Mouse (Mus musculus) lung, postnatal 10 days (tissue): ENCODE results near the gene Tnrc6c.
"Not testable (repeated sequence)": the region's sequence is repeated elsewhere in the genome, so short reads cannot be mapped to it uniquely, and the experiment has no call there.

ENCODE experiments used
- DNase-seq: peaks from one replicate; pipeline ENCODE4 v3.0.0; 2021

The Tnrc6c gene

GRCm38 (mm10) chr11:117775540-117775939 is 121.5 kb downstream of the Tnrc6c start:
- DNase-seq, result no peak

DNA sequence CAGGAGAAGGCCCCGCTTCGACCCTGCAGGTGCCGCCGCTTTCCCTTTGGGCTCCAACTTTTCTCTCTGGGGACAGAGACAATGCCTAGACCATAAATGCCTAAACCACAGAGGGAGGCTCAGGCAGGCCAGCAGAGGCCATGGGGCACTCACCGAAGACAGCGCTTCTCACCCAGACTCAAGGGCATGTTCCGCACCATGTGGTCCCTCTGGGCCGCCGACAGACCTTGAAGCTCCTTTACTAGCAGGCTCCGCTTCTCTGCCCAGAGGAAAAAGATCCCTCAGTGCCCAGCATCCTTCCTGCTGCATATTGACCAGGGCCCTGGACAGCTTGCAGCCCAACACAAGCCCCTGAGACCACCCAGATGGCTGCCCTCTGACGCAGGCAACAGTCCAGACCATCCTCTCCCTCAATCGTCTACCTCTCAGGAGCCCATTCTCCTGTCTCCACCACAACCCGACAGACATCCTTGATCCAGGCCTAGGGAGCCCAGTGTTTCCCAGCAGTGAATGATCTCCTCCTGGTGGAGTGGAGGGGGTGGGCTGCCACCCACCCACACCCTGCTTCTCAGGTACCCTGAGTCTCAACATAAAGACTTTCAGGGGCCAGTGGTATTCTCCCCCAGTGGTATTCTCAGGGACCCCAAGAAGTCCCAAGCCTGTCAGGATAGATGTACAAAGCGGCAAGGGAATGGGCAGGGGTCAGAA is 122.2 kb downstream of the Tnrc6c start:
- DNase-seq, result no peak

DNA sequence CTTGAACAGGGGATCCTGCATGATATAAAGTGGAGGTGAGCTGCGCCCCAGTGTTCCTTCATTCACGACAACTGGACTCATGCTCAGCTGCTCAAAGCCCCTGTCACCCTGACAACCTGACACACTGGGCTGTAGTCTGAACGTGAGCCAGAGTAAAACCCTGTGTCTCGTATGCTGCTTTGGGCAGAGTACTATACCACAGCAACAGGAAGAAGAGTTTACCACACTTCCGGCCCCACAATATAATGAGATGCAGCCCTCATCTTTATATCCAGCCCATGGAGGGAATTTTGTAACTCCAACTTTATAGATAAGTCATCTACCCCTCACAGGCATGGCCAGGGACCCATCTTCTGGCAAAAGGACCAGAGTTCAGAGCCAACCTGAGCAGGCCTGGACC is 123.0 kb downstream of the Tnrc6c start:
- DNase-seq, result no peak

- no peak for DNase-seq
Observed at GRCm38 (mm10) chr11:117778031-117778430, 123.9 kb downstream of the Tnrc6c start.

GRCm38 (mm10) chr11:117778851-117779433 is 124.9 kb downstream of the Tnrc6c start:
- peak; percentile 80 for DNase-seq

DNA sequence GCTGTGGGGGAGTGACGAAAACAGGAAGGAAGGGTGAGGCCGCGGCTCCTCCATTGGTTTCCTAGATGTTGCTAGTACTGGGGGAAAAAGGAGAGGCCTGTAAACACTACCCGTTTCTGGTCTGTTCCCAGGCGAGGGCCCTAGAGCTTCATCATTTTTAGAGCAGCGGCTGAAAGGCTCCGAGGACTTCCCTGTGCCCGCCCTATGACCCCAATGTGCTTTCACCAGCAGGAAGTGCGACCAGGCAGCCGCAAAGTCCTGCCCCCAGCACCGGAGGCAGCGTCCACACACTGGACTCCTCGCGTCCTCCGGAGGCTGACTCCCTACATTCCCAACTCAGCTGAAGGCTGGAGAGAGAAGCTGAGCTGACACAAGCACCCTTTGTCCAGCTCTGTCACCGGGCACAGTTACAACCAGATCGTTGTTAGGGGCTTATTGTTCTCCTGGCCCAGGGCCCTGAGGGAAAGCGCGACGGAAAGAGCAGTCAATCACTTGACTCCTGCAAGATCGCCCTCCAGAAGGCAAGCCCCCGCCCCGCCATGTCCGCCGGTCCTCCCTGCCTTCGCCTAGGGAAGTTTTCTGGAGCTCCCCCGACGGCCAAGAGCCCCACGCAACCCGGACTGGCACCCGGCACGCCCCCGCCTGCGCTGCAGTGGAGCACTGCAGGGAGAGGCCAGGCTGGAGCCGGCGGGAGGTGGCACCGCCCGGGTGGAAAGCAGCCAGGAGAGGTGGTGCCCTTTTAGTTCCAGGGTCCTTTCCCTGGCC is 125.5 kb downstream of the Tnrc6c start:
- peak; percentile 91 for DNase-seq

GRCm38 (mm10) chr11:117780199-117780515 is 126.1 kb downstream of the Tnrc6c start:
- DNase-seq, result no peak

GRCm38 (mm10) chr11:117780582-117781111 is 126.6 kb downstream of the Tnrc6c start:
- peak; percentile 96 for DNase-seq

DNA sequence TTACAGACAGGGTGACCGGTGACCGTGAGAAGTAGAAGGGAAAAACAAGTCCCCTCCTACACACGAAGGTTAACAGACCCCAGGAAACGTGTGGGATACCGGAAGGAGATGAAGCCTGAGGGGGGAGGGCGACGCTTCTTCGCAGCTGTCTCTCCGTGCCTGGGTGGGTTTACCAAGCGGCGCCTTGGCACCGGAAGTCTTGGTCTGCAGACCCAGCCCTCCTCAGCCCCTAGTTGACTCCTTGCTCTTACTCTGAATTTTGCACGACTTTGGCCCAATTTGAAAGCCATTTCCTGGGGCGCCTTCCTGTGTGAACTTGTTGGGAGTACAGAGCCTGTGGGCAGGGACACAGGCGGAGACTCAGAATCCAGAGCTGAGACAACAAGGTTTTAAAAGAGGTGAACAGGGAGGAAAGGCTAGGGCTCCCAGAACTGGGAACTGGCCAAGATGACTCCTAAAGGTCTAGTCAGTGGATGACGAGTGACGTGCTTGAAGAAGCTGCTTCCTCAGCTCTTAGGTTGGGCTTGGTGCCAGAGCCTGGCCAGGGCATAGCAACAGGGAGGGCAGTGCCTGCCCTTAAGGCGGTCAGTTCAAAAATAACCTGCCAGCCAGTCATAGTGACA is 127.2 kb downstream of the Tnrc6c start:
- peak; percentile 89 for DNase-seq

DNA sequence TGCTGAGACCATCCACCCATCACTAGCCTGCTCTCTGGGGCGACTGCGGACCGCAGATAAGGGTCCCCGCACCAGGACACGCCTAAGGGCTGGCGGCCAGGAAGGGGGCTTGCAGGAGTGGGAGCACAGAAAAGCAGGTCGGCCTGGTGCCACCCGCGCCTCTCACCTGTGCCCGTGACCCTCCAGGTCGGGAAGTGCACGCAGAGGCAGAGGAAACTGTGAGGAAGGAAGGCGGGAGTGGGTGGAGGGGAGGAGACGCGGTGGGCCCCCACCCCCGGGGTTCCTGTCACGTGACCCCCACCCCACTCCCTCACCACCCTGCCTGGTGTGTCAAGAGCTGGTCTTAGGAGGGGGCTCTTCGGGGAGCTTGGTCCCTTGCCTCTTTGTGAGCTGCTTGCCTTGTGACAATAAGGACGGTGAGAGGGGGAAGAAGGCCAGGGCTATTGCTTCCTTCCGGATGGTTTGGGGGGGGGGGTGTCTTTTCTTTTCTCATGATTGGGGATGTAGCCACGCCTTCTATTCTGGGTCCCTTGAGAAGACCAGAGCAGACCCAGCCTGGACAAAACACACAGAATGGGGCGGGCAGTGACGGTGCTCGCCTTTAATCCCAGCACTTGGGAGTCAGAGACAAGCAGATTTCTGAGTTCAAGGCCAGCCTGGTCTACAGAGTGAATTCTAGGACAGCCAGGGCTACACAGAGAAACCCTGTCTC is 128.1 kb downstream of the Tnrc6c start, which contains the start of the genes Tmc8 and Tmc6:
Gene Tmc8 (plus strand): TSS at position 84 of the 712 bp plus-strand sequence.
Gene Tmc6 (minus strand): TSS at position 206 of the 712 bp plus-strand sequence.
- DNase-seq, result peak; percentile 77

DNA sequence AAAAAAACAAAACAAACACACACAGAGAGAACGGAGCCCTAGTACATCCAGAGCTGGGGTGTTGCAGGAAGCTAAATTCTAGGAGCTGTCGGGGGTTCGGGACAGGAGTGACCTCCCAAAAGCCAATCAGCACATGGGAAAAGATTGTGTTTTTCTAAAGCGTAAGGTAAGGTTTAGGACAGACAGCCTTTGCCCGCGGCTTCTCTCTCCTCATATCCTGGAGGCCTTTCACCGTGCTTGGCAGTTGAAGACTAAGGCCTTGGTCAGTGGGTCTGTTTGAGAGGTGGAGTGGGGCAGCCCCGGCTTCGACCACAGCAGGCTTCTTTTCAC is 128.6 kb downstream of the Tnrc6c start:
- DNase-seq, result no peak

- DNase-seq, result peak; percentile 88
Observed at GRCm38 (mm10) chr11:117783089-117783488, 129.0 kb downstream of the Tnrc6c start.

DNA sequence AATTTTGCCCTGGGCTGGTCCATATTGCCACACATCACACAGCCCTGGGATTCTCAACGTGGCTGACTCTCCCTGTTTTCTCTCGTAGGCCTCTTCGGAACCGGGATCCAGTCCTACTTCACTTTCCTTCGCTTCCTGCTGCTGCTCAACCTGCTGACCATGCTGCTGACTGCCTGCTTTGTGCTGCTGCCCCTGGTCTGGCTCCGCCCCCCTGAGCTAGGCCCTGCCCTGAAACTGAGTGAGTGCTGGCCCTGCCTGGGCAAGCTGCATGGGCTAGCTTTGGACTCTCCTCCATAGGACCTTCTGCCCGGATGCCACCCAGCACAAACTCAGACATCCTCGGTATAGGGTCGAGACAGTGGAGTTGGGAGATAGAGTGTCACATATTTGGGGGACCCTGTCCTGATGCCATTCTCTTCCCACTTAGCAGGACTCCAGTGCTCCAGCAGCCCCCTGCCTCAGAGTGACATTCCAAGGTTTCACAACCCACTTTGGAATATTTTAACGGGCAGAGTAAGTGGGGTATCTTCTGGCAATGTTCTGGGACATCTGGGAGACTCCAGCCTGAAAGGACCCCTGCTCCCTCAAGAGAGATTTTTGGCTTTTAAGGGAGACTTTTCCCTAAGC is 129.7 kb downstream of the Tnrc6c start:
- peak; percentile 56 for DNase-seq

DNA sequence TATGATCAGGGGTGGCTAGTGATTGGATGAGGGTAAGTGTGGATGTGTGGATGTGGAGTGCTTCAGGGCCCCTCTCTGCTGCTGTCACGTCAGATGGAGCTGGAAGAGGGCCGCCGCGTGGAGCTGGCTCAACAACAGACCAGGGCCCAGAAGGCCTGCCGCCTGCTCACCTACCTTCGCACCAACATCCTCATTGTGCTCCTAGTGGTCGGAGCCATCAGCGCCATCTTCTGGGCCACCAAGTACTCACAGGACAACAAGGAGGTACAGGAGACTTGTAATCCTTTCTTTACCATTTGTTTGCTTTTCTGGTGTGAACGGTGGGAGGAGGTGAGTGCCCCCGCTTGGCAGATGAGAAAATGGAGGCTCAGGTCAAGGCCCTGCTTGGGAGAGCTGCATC is 132.2 kb downstream of the Tnrc6c start:
- DNase-seq, result peak; percentile 76

- DNase-seq, result not testable (repeated sequence)
Observed at GRCm38 (mm10) chr11:117788481-117788880, 134.4 kb downstream of the Tnrc6c start.

DNA sequence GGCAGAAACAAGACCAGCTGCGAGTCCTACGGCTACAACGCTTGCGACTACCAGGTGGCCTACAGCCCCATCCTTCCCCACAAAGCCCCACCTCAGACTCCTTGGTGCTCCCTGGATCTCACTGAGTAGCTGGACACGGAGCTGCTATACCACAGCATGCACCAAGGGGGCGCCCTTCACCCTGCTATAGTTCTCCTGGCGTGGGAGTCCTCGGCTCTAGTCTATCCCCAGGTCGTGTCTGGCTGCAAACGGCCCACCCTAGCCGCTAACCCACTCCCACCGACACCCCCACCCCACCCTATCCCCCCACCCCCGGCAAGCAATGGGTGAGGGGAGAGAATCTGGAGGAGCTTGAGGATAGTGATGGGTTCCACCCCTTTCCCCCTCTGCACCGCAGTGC is 136.2 kb downstream of the Tnrc6c start:
- peak; percentile 83 for DNase-seq

GRCm38 (mm10) chr11:117790703-117791440 is 136.8 kb downstream of the Tnrc6c start:
- peak; percentile 51 for DNase-seq

DNA sequence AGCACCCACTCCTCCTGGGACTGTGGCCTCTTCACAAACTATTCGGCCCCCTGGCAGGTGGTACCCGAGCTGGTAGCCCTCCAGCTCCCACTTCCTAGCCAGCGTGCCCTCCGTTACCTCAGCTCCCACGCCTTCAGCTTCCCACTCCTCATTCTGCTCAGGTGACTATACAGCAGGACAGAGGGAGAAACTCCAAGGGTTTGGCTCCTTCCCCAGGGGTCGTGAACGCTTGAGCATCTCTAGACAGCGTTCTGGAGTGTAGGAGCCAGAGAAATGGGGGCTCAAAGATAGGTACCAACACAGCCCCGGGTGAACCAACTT is 137.3 kb downstream of the Tnrc6c start:
- DNase-seq, result no peak

GRCm38 (mm10) chr11:117792281-117792888 is 138.3 kb downstream of the Tnrc6c start:
- peak; percentile 87 for DNase-seq

- no peak for DNase-seq
Observed at GRCm38 (mm10) chr11:117794035-117794551, 140.0 kb downstream of the Tnrc6c start.

- DNase-seq, result no peak
Observed at GRCm38 (mm10) chr11:117796954-117797353, 142.9 kb downstream of the Tnrc6c start.
